Mouse (Mus musculus) embryonic facial prominence, embryonic 11.5 days (tissue): ENCODE results near the gene Hba-x. TPM values are rescaled to one million over a fixed set of nuclear protein-coding genes. Genes with fewer than 3 reads are reported as not detected.
"Not testable (repeated sequence)": the region's sequence is repeated elsewhere in the genome, so short reads cannot be mapped to it uniquely, and the experiment has no call there.

ENCODE experiments used
- ATAC-seq: fragments of 200-750 bp; cut with Nextera tagmentation; replicated peaks from 2 replicates; pipeline ENCODE4 v1.8.0; 2017; ENCODE audit warnings: low read depth; ENCODE audit not compliant: insufficient number of reproducible peaks, low FRiP score, low TSS enrichment
- DNase-seq: peaks from one replicate; pipeline ENCODE4 v3.0.0-alpha.2; 2015; ENCODE audit warnings: low spot score
- H3K27ac ChIP-seq: fragments of 300-500 bp; sonication (generic); replicated peaks from 2 replicates; pipeline ENCODE4 v1.5.1; 2014; ENCODE audit warnings: mild to moderate bottlenecking, low read depth, low read length, control low read depth
- H3K27me3 ChIP-seq: fragments of 300-500 bp; sonication (generic); 2 replicates; pipeline ENCODE4 v1.6.1; 2014; ENCODE audit warnings: mild to moderate bottlenecking, low read length, moderate library complexity, mixed read lengths; ENCODE audit not compliant: control insufficient read depth, insufficient read depth
- H3K36me3 ChIP-seq: fragments of 300-500 bp; sonication (generic); replicated peaks from 2 replicates; pipeline ENCODE4 v1.6.1; 2014; ENCODE audit warnings: low read depth, mild to moderate bottlenecking, low read length, moderate library complexity, mixed read lengths; ENCODE audit not compliant: control insufficient read depth, insufficient read depth
- H3K4me1 ChIP-seq: fragments of 300-500 bp; sonication (generic); 2 replicates; pipeline ENCODE4 v1.6.1; 2014; ENCODE audit warnings: low read length, mixed read lengths; ENCODE audit not compliant: control insufficient read depth, insufficient read depth
- H3K4me2 ChIP-seq: fragments of 300-500 bp; sonication (generic); 2 replicates; pipeline ENCODE4 v1.6.1; 2014; ENCODE audit warnings: low read depth, mild to moderate bottlenecking, control low read depth, low read length, moderate library complexity
- H3K4me3 ChIP-seq: fragments of 300-500 bp; sonication (generic); 2 replicates; pipeline ENCODE4 v1.5.1; 2014; ENCODE audit warnings: low read depth, low read length, control low read depth
- H3K9ac ChIP-seq: fragments of 300-500 bp; sonication (generic); replicated peaks from 2 replicates; pipeline ENCODE4 v1.6.1; 2014; ENCODE audit warnings: mild to moderate bottlenecking, control low read depth, low read length
- H3K9me3 ChIP-seq: fragments of 300-500 bp; sonication (generic); replicated peaks from 2 replicates; pipeline ENCODE4 v1.6.1; 2016; ENCODE audit warnings: mild to moderate bottlenecking, low read length, inconsistent platforms, mixed read lengths; ENCODE audit not compliant: control insufficient read depth
- WGBS: fragments of 180-500 bp; shearing (Covaris S2); extraction: QIAGEN DNeasy Blood & Tissue Kit; methylation state at CpG from one replicate; pipeline ENCODE4 v1.1.7; 2014; 5-methylcytosine and 5-hydroxymethylcytosine counted together
- polyA plus RNA-seq: library from polyadenylated mRNA; unstranded; fragments of >200 nt; fragmentation: Nextera tagmentation; extraction: Ambion mirVana; gene quantifications from 2 replicates; pipeline ENCODE4 v1.2.1, GENCODE M21; 2014

The Hba-x gene
- polyA plus RNA-seq, 1 experiment from 2014 or later = 2,193 TPM

GRCm38 (mm10) chr11:32268952-32269351, 7.2 kb upstream of the Hba-x start:
- no peak for DNase-seq
- no peak overlapping the region for H3K4me2 ChIP-seq
- no peak overlapping the region for H3K27ac ChIP-seq
- H3K27me3 ChIP-seq = no peaks in the 10 kb centered on the region
- 84% methylated on average over 5 of the region's 5 CpGs for WGBS
- ATAC-seq = no peak
- no peaks in the 10 kb centered on the region for H3K9me3 ChIP-seq
- H3K4me1 ChIP-seq = no peaks in the 10 kb centered on the region
- no peak overlapping the region for H3K9ac ChIP-seq
- H3K36me3 ChIP-seq = no peaks in the 10 kb centered on the region
- H3K4me3 ChIP-seq = no peak overlapping the region

- H3K9me3 ChIP-seq = no peaks in the 10 kb centered on the region
- no peak for DNase-seq
- 51% methylated on average over 4 of the region's 4 CpGs for WGBS
- ATAC-seq = no peak
- H3K36me3 ChIP-seq = no peaks in the 10 kb centered on the region
- H3K4me3 ChIP-seq = no peak overlapping the region
- H3K9ac ChIP-seq = no peak overlapping the region
- no peak overlapping the region for H3K27ac ChIP-seq
- no peak overlapping the region for H3K4me2 ChIP-seq
- no peaks in the 10 kb centered on the region for H3K4me1 ChIP-seq
- H3K27me3 ChIP-seq = no peaks in the 10 kb centered on the region
Observed at GRCm38 (mm10) chr11:32271178-32271577, 5.0 kb upstream of the Hba-x start.

GRCm38 (mm10) chr11:32277736-32278457, 1.7 kb downstream of the Hba-x start:
- H3K27ac ChIP-seq = no peak overlapping the region
- WGBS = 72% methylated on average over 21 of the region's 21 CpGs
- ATAC-seq (peak; percentile 66; the same call in 1 of the 2 replicates), DNase-seq (no peak)
- no peaks in the 10 kb centered on the region for H3K36me3 ChIP-seq
- H3K4me2 ChIP-seq = no peak overlapping the region
- no peak overlapping the region for H3K4me3 ChIP-seq
- H3K9ac ChIP-seq = no peak overlapping the region
- H3K27me3 ChIP-seq = no peaks in the 10 kb centered on the region
- no peaks in the 10 kb centered on the region for H3K4me1 ChIP-seq
- H3K9me3 ChIP-seq = no peaks in the 10 kb centered on the region

- H3K27ac ChIP-seq = no peak overlapping the region
- ATAC-seq (peak; percentile 12; the same call in 1 of the 2 replicates), DNase-seq (no peak)
- H3K36me3 ChIP-seq = no peaks in the 10 kb centered on the region
- no peak overlapping the region for H3K9ac ChIP-seq
- H3K27me3 ChIP-seq = no peaks in the 10 kb centered on the region
- no peaks in the 10 kb centered on the region for H3K4me1 ChIP-seq
- no peak overlapping the region for H3K4me2 ChIP-seq
- no peak overlapping the region for H3K4me3 ChIP-seq
- WGBS = 84% methylated on average over 12 of the region's 12 CpGs
- H3K9me3 ChIP-seq = no peaks in the 10 kb centered on the region
Observed at GRCm38 (mm10) chr11:32278458-32278957, 2.3 kb downstream of the Hba-x start.

- ATAC-seq (no peak), DNase-seq (no peak)
- H3K4me1 ChIP-seq = no peaks in the 10 kb centered on the region
- WGBS = 66% methylated on average over 2 of the region's 2 CpGs
- H3K4me2 ChIP-seq = no peak overlapping the region
- H3K9ac ChIP-seq = no peak overlapping the region
- H3K36me3 ChIP-seq = no peaks in the 10 kb centered on the region
- no peaks in the 10 kb centered on the region for H3K27me3 ChIP-seq
- no peak overlapping the region for H3K4me3 ChIP-seq
- H3K27ac ChIP-seq = no peak overlapping the region
- no peaks in the 10 kb centered on the region for H3K9me3 ChIP-seq
Observed at GRCm38 (mm10) chr11:32280646-32281045, 4.4 kb downstream of the Hba-x start.

- H3K4me2 ChIP-seq = no peak overlapping the region
- H3K9ac ChIP-seq = no peak overlapping the region
- WGBS = 71% methylated on average over 1 of the region's 1 CpGs
- H3K27ac ChIP-seq = no peak overlapping the region
- no peaks in the 10 kb centered on the region for H3K9me3 ChIP-seq
- ATAC-seq (no peak), DNase-seq (no peak)
- no peaks in the 10 kb centered on the region for H3K27me3 ChIP-seq
- no peaks in the 10 kb centered on the region for H3K4me1 ChIP-seq
- H3K4me3 ChIP-seq = no peak overlapping the region
- H3K36me3 ChIP-seq = no peaks in the 10 kb centered on the region
Observed at GRCm38 (mm10) chr11:32281416-32282144, 5.4 kb downstream of the Hba-x start.

GRCm38 (mm10) chr11:32283091-32283777, 7.0 kb downstream of the Hba-x start, which contains the start of gene Hba-a1:
Gene Hba-a1, plus strand, starts transcription at chr11:32283511.
- not testable (repeated sequence) for H3K4me2 ChIP-seq

More at GRCm38 (mm10) chr11:32283091-32283777, 7.0 kb downstream of the Hba-x start, which contains the start of gene Hba-a1:
- H3K36me3 ChIP-seq, H3K4me3 ChIP-seq, H3K9ac ChIP-seq, ATAC-seq, DNase-seq, H3K27ac ChIP-seq, H3K4me1 ChIP-seq, H3K27me3 ChIP-seq, H3K9me3 ChIP-seq: not testable (repeated sequence)
- 57% methylated on average over 1 of the region's 5 CpGs for WGBS
